Mouse (Mus musculus) heart, adult 9 months (tissue): Measurements from ENCODE around the gene Casq2.
"Not testable (repeated sequence)": the region's sequence is repeated elsewhere in the genome, so short reads cannot be mapped to it uniquely, and the experiment has no call there.

Experiments
- DNase-seq, 2 experiments: peaks; one replicate each; pipeline ENCODE4 v3.0.0; 2022; ENCODE audit warnings: low spot score in 2 of 2

Casq2 gene

GRCm38 (mm10) chr3:102135389-102136113, 49.3 kb downstream of the Casq2 start:
- DNase-seq = no peak

DNA sequence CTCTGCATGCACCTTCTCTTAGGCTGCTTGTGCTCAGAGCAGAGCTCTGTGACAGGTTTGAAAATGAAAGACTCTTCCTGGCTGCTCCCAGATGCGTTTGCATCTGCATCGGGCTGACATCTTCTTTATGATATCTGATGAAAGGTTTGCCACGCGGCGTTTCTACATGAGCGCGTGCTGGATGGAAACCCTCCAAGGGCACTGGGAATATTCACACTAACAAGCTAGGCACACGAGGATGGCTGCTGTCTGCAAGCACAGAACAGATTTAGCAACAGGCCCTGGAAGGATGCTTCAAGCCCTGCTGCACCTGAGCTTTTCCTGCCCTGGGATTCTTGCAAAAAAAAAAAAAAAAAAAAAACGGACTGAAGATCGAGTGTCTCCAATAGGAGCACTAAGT, 50.9 kb downstream of the Casq2 start:
- DNase-seq = no peak

DNA sequence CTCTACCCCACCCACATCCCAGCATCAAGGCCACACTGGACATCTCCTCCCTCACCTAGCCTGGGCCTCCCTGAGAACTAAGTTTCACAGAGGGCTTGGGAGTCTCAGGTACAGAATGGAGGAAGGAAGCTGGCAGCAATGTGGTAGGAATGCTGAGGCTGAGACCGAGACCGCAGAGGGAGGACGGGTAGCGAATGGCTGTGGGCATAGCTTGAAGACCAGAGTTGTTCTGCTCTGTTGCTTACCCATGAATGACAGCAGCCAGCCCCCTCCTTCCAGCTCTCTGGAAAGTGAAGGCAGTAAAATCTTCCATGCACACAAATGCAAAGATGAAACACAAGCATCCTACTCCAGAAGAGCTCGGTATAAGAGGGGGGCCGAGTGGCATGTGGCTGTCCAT, 52.7 kb downstream of the Casq2 start:
- no peak for DNase-seq

GRCm38 (mm10) chr3:102140606-102141005, 54.4 kb downstream of the Casq2 start:
- DNase-seq = no peak

DNA sequence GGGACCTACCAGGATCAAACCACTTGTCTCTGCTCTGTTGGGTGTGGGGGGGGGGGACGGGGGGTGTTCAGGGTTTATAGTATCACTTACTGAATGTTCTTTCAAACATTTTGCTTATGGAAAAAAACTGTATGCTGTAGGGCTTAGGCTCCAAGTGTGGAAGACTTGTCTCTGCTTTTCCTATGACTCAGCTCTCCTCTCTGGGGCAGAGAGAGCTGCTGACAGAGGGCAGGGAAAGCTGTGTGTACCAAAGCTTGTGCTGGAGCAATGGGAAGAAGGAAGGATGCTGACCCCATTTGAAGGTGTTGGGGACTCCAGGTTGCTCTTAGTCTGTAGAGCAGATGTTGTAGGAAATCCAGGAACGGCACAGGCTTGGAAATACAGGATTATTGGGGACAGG, 55.2 kb downstream of the Casq2 start:
- DNase-seq = no peak

DNA sequence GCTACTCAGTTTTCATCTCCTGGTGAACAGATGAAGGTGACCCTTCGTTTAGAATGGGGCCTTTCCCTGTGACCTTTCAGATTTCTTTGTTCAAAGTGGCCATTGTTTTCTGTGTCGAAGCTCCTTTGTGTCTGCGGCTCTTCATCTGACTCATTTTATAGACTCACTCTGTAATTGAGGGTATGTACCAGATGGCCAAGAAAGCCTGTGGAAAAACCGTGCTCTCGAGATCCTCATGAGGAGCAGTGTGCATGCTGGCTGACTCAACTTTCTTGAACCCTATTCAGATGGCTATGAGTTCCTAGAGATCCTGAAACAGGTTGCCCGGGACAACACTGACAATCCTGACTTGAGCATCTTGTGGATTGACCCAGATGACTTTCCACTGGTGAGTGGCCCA, 55.7 kb downstream of the Casq2 start:
- DNase-seq = no peak

DNA sequence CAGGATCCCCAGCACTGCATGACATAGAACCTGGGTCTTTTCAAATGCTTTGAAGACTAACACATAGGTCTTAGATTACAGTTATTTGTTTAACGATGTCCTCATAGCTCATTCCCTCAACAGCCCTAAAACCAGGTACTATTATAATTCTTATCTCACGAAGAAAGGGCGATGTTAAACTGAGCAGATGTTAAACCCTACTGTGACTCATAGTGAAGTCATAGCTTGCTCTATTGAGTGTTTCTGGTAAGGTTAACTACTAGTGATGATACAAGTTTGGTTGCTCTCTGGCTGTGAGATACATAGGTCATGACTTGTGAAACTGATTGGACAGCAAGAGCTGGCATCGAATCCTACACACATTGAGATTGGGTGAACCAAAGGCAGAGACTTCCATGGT, 56.7 kb downstream of the Casq2 start:
- no peak for DNase-seq

DNA sequence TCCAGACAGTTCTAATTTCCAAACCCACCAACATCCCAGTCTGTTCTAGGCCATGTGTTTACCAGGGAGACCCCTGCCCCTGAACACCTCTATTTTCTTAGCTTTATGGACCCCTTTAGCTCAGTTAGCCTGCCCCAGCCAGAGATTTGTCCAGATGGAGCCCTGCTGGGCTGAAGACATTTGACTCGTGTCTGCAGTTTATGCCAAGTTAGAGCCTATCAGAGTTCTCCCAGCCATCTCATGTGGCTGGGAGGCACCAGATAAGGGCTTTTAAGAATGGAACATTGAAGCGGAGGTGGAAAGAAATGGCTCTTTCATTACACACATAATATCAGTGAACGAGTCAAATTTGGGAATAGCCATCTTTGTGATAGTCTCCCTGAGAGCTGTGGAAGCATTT, 57.3 kb downstream of the Casq2 start:
- DNase-seq = no peak

DNA sequence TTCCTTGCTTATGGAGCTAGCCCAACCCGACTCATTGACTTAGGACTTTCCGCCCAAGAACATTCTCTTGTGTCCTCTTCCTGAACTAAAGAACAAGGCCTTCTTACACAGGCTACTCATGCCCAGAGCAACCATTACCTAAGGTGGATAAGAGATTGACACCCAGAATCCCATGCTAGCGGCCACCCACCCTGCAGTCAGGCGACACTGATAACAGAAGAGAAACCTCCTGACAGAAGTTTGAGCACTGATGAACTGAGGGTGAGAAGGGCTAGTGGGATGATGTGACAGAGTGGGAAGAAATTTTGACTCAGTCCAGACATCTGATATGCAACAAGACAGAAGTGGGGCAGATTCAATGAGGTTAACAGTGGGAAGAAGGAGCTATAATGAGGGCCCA, 58.2 kb downstream of the Casq2 start:
- no peak for DNase-seq

GRCm38 (mm10) chr3:102145645-102146386, 59.6 kb downstream of the Casq2 start:
- DNase-seq = no peak

DNA sequence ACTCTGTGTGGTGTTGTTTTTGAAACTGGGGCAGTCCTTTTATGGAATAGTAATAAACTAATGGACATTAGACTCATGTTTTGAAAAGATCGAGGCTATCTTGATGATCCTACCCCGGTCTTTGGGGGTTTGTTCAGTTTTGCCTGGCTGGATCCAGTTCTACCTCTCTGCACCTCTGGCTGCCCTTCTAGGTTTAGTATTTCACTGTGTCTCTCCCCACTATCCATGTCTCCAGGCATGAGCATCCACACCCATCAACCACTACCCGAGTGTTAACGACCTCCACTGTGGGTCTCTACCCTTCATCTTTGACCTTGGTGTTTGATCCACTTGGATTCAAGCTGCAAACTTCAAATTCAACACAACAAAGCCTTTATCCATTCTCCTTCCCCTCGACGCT, 60.2 kb downstream of the Casq2 start:
- DNase-seq = no peak

GRCm38 (mm10) chr3:102147189-102147588, 61.0 kb downstream of the Casq2 start:
- DNase-seq = peak; percentile 32 to 51

DNA sequence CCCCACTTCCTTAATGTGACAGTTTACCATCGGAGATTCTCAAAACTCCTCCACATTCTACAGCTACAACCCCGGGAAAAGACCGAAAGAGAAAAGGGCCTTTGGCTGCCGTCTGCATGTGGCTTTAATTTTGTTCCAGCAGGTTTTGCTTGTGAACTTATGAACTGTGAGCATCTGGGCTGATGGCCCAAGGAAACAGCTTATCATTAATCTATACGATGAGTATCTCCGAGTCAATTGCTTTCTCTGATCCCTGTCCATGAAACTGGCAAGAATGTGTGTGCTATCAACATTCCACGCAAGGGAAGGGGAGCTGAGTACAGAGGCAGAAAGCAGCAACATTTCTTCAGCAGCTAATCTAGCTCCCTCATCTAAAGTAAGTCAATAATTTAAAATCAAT, 63.7 kb downstream of the Casq2 start:
- DNase-seq = no peak

DNA sequence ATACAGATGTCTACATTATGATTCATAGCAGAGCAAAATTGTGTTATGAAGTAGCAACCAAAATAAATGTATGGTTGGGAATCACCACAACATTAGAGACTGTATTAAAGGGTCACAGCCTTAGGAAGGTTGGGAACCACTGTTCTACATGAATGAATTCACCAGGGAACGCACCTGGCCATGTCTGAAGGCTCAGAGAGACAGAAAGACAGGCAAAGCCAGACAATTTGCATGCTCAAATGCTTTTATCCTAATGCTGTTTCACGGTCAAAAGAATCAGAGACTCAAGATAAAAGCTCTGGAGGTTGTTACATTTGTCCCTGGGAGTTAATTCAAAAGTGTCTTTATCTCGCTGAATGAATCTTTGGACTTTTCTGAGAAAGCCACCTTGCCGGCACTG, 65.6 kb downstream of the Casq2 start:
- no peak for DNase-seq

DNA sequence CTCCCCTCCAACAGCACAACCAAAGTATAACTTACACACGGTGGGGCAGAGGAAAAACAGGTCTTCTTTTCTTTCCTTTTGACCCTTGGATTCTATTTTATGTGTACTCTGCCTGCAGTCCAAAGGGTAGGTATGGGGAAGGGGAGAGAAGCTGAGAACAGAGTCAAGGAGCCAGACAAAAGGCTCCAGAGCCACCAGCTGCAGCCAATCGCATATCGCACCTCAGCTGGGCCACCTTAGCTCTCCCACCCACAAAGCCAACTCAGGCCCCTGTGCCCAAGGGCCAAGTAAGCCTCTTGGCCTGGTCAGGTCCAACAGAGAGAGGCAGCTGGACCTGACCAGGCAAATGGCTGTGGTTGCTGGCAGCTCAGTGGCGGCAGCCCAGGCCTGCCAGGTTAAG, 66.3 kb downstream of the Casq2 start:
- no peak for DNase-seq

- DNase-seq = no peak
These were observed 66.7 kb downstream of the Casq2 start for GRCm38 (mm10) chr3:102152872-102153271.

DNA sequence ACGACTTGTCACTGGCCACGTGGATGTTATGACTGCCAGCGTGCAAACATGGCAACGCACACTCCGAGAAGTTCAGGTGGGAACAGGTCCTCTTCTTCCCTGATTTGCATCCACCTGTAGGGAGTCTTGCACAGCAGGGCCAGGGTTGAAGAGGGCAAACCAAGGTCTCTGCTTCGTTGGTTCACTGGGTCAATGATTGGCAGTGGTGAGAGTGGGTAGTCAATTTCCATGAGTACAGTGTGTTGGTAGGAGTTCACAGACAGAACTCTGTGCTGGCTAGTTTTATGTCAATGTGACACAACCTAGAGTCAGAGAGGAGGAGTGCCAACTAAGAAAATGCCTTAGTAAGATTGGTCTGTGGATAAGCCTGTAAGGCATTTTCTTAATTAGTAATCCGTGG, 67.9 kb downstream of the Casq2 start:
- DNase-seq = no peak

GRCm38 (mm10) chr3:102156737-102157136, 70.5 kb downstream of the Casq2 start:
- no peak for DNase-seq

DNA sequence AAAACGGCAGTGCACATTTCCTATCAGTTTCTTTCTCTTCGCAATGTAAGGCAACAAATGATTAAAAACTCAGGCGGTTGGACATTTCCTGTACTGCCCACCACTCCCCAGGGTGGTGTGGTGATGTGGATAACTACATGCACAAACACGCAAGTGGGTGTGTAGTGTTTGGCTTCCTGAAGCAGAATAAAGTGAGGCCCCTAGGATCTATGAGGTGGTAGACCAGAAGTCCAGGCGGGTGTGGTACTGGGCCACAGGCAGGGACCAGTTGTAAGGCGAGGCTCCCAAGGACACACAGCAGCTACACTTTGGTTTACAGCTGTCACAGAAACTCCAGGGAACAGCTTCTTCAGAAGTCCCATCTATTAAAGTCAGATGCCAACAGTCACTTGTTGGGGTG, 71.4 kb downstream of the Casq2 start:
- DNase-seq = no peak

DNA sequence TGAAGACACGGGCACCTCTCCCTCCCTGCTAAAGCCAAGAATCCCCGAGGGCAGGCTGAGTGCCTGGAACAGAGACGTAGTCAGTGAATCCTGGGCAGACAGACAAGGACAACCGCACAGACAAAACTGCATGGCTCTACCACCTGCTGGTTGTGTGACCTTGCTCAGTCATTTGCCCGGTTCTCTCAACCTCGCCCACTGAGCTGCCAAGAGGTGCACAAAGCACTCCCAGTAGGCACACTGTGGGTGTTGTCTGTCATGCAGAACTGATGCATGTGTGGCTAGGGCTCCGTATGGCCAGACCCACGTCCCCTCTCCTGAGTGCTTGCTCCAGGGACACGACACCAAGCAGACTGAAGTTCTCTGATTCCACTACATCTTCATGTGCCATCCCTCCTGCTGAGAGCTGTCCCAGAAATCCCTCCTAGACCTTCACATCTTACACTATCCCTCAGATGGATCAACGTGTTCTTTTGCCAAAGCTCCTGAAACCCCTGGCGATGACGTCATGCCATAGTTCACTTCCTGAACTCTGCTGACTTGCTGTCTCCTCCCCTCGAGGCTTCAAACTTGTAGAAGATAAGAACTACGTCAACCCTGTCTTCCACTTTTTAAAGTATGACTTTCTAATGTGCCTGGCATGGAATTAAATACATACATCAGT, 72.7 kb downstream of the Casq2 start:
- no peak for DNase-seq

DNA sequence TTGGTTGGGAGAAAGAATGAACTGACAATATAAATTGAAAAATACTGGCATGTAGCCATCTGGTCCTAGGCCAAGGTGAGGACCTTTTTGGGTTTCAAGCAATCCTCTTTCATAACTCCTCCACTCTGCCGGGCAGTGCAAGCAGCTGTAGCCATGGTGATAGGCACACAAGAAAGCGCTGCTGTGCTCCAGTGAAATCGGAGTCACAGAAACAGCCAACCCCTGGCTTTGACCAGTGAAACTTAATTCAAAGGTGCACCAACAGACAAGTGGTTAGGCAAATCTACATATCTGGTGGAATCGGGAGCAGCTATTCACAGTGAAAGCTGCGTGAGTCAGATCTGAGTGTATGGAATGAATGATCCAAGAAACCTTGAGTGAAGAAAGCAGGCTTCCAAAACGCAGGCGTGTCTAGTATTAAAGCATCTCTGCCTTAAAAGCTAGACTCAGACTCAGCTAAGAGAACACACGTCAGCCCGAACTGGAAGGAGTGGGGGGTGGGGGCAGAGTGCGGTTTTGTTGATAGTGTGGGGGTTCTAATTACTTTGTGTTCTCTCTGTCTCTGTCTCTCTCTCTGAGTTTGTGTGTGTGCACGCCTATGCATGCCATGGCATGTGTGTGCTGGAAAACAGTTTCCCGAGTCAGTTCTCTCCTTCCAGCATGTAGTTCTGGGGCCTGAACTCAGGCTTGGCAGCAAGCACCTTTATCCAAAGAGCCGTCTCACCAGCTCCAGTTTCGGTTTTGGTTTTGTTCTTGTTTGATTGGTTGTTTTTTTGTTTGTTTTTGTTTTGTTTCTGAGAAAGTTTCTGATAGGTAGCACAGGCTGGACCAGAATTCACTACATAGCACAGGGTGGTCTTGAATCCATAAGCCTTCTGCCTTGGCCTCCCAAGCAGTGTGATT, 73.5 kb downstream of the Casq2 start:
- DNase-seq = peak in 1 of 2 experiments; percentile 39

- DNase-seq = not testable (repeated sequence)
These were observed 77.6 kb downstream of the Casq2 start for GRCm38 (mm10) chr3:102163861-102164260.
